Mouse (Mus musculus): ENCODE data around the gene Spata20. TPM values are rescaled to one million over a fixed set of nuclear protein-coding genes. Genes with fewer than 3 reads are reported as not detected.

Gene Spata20
- total and polyA plus RNA-seq, 3 experiments = not detected

- no peaks in the 10 kb centered on the region for H3K79me2 ChIP-seq (ENCODE audit: control insufficient read depth, insufficient read depth, low read length, poor library complexity)
- no peaks in the 10 kb centered on the region for H3K36me3 ChIP-seq (ENCODE audit: control insufficient read depth in 1 of 2, insufficient read depth in 2 of 2, low read length in 2 of 2)
- no peak overlapping the region for H3K9ac ChIP-seq (ENCODE audit: control insufficient read depth, low read depth, low read length, poor library complexity, severe bottlenecking)
- no peak overlapping the region for H3K27ac ChIP-seq (ENCODE audit: control insufficient read depth, low read depth, low read length)
- H3K27me3 ChIP-seq (ENCODE audit: control insufficient read depth in 1 of 2, insufficient read depth in 2 of 2, low read length in 2 of 2) = peaks cover 0 to 3% of the 10 kb centered on the region in 2 experiments; a peak in 2 of 4 replicates
- DNase-seq (ENCODE audit: low read depth, low spot score) = no peak
- TF ChIP-seq ETS1 (IDR thresholded peaks at IDR 0.05; ENCODE audit: low read depth, low read length) (no peak), MYC (IDR thresholded peaks at IDR 0.05; ENCODE audit: low read depth, low read length) (no peak), ELF1 (IDR thresholded peaks at IDR 0.05; ENCODE audit: low read depth, low read length) (no peak), ZKSCAN1 (IDR thresholded peaks at IDR 0.05; ENCODE audit: low read depth, low read length) (no peak), RAD21 (IDR thresholded peaks at IDR 0.05; ENCODE audit: low read depth, low read length) (no peak), CTCF (IDR thresholded peaks at IDR 0.05 in 2 of 3, conservative IDR thresholded peaks at IDR 0.05 in 1 of 3; ENCODE audit: control insufficient read depth in 1 of 3, insufficient read depth in 1 of 3, low read depth in 2 of 3, low read length in 3 of 3, poor library complexity in 1 of 3, severe bottlenecking in 1 of 3) (no peak), E2F4 (IDR thresholded peaks at IDR 0.05; ENCODE audit: borderline replicate concordance, low read depth, low read length) (no peak), NELFE (IDR thresholded peaks at IDR 0.05; ENCODE audit: low read depth, low read length) (no peak), TAL1 (IDR thresholded peaks at IDR 0.05; ENCODE audit: low read length) (no peak), GATA1 (IDR thresholded peaks at IDR 0.05; ENCODE audit: low read depth, low read length) (no peak)
- no peak overlapping the region for H3K4me3 ChIP-seq (ENCODE audit: control insufficient read depth in 1 of 2, insufficient read depth in 1 of 2, low read depth in 2 of 2, low read length in 2 of 2)
- H3K9me3 ChIP-seq (replicated peaks; ENCODE audit: insufficient read depth, low read length) = no peaks in the 10 kb centered on the region
- H3K4me1 ChIP-seq (ENCODE audit: control insufficient read depth in 1 of 2, insufficient read depth in 2 of 2, low read length in 2 of 2) = no peaks in the 10 kb centered on the region
These were observed 24.1 kb downstream of the Spata20 start for GRCm38 (mm10) chr11:94461856-94462255.

GRCm38 (mm10) chr11:94457001-94457400 is 29.0 kb downstream of the Spata20 start:
- peaks cover 0 to 3% of the 10 kb centered on the region in 2 experiments; a peak in 1 of 4 replicates for H3K4me1 ChIP-seq (ENCODE audit: control insufficient read depth in 1 of 2, insufficient read depth in 2 of 2, low read length in 2 of 2)
- no peaks in the 10 kb centered on the region for H3K79me2 ChIP-seq (ENCODE audit: control insufficient read depth, insufficient read depth, low read length, poor library complexity)
- TF ChIP-seq NRF1 (IDR thresholded peaks at IDR 0.05; ENCODE audit: insufficient read depth, low read depth, low read length, poor library complexity, severe bottlenecking) = no peak
- no peak overlapping the region for H3K4me3 ChIP-seq (ENCODE audit: control insufficient read depth in 1 of 2, insufficient read depth in 1 of 2, low read depth in 2 of 2, low read length in 2 of 2)
- no peak for DNase-seq (ENCODE audit: low read depth, low spot score)
- no peak overlapping the region for H3K9ac ChIP-seq (ENCODE audit: control insufficient read depth, low read depth, low read length, poor library complexity, severe bottlenecking)
- H3K27ac ChIP-seq (ENCODE audit: control insufficient read depth, low read depth, low read length) = no peak overlapping the region
- no peaks in the 10 kb centered on the region for H3K9me3 ChIP-seq (replicated peaks; ENCODE audit: insufficient read depth, low read length)
- no peaks in the 10 kb centered on the region for H3K36me3 ChIP-seq (ENCODE audit: control insufficient read depth in 1 of 2, insufficient read depth in 2 of 2, low read length in 2 of 2)
- H3K27me3 ChIP-seq (ENCODE audit: control insufficient read depth in 1 of 2, insufficient read depth in 2 of 2, low read length in 2 of 2) = peaks cover 2 to 10% of the 10 kb centered on the region in 2 experiments

- Histone ChIP-seq H3K27ac (ENCODE audit: control insufficient read depth, low read depth, low read length) (no peak overlapping the region), H3K9ac (ENCODE audit: control insufficient read depth, low read depth, low read length, poor library complexity, severe bottlenecking) (no peak overlapping the region), H3K79me2 (ENCODE audit: control insufficient read depth, insufficient read depth, low read length, poor library complexity) (no peaks in the 10 kb centered on the region), H3K9me3 (replicated peaks; ENCODE audit: insufficient read depth, low read length) (no peaks in the 10 kb centered on the region), H3K4me1 (ENCODE audit: control insufficient read depth in 1 of 2, insufficient read depth in 2 of 2, low read length in 2 of 2) (peaks cover 0 to 3% of the 10 kb centered on the region in 2 experiments; a peak in 1 of 4 replicates), H3K36me3 (ENCODE audit: control insufficient read depth in 1 of 2, insufficient read depth in 2 of 2, low read length in 2 of 2) (no peaks in the 10 kb centered on the region), H3K4me3 (ENCODE audit: control insufficient read depth in 1 of 2, insufficient read depth in 1 of 2, low read depth in 2 of 2, low read length in 2 of 2) (no peak overlapping the region), H3K27me3 (ENCODE audit: control insufficient read depth in 1 of 2, insufficient read depth in 2 of 2, low read length in 2 of 2) (peaks cover 2 to 10% of the 10 kb centered on the region in 2 experiments)
- DNase-seq (ENCODE audit: low read depth, low spot score) = peak; percentile 30
- TF ChIP-seq CTCF (IDR thresholded peaks at IDR 0.05 in 2 of 3, conservative IDR thresholded peaks at IDR 0.05 in 1 of 3; ENCODE audit: control insufficient read depth in 1 of 3, insufficient read depth in 1 of 3, low read depth in 2 of 3, low read length in 3 of 3, poor library complexity in 1 of 3, severe bottlenecking in 1 of 3) = no peak
- TF ChIP-seq EP300 (IDR thresholded peaks at IDR 0.05; ENCODE audit: low read depth in 1 of 2, low read length in 2 of 2) = 0 out of 4 replicates have a peak, but pooled peaks of 1 of the 2 experiments have one; percentile 8
These were observed 29.6 kb downstream of the Spata20 start for GRCm38 (mm10) chr11:94456347-94456746.

Data from MEL (cell line).